Mouse (Mus musculus): ENCODE data around the gene Tmem164.

- TF ChIP-seq CEBPB (IDR thresholded peaks at IDR 0.05; ENCODE audit: low read depth) (no peak), CTCF (IDR thresholded peaks at IDR 0.05; ENCODE audit: control insufficient read depth, insufficient read depth, insufficient read length) (no peak), MAX (IDR thresholded peaks at IDR 0.05) (no peak), MYOG (IDR thresholded peaks at IDR 0.05; ENCODE audit: control insufficient read depth, extremely low read depth, insufficient read length) (no peak), USF1 (IDR thresholded peaks at IDR 0.05; ENCODE audit: low read depth) (no peak)
Observed at GRCm38 (mm10) chrX:142718759-142719158, 37.6 kb downstream of the Tmem164 start.
